Mouse (Mus musculus) urinary bladder, postnatal 36 days (tissue): ENCODE data around the gene Gm27027.
A peak's percentile ranks its signal among the peaks of the same experiment; 100 is the strongest.

Experiments
- DNase-seq, 2 experiments: peaks; one replicate each; pipeline ENCODE4 v3.0.0; 2022; ENCODE audit warnings: low spot score in 2 of 2, mixed read lengths in 1 of 2

Gene Gm27027

DNA sequence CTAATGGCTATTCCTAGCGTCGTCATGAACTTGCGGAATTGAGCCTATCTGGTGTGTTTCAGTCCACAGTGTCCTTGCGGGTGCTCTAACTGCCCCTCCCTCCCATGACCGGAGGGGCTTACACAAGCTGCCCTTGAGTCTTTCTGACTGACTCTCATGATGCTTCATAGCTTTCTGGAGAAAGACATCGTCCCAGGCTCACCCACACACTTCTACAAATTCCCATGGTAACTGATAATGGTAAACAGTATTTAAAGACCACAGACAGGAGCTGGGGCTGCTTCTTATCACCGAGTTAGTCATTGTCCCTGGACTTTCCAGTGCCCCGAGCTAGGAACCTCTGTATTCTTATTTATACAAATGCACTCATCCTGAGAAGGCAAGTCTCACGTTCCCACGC lies 67.3 kb downstream of the Gm27027 start:
- DNase-seq = no peak

DNA sequence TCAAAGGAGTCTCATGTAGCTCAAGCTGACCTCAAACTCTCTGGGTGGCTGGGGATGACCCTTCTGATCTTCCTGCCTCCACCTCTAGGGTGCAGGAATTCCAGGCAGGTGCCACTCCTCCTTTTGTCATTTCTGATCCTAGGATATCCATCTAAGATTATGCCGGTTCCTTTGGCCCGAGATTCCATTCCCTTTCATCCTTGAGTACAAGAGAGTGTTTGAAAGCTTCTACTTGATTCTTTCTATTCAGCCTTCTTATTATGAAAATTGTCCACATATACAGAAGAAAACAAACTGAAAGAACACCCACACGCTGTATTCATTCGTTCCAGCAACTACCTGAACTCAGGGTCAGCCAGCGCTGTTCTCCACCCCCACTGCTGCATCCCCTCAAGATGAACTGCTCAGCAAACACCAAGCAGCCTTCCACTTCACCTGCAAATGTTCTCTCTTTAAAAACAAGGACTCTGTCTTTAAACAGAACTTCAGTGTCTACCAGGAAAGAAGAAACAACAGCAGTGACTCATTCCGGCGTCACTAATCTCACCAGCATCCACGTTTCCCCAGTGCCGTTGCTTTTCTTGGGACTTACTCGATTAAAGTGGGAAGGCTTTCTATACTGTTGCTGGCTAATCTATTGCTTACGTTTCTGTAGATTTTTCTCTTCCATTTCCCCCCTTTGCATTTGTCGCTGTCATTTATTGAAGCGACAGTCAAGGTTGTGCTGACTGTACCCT lies 68.3 kb downstream of the Gm27027 start:
- no peak for DNase-seq

DNA sequence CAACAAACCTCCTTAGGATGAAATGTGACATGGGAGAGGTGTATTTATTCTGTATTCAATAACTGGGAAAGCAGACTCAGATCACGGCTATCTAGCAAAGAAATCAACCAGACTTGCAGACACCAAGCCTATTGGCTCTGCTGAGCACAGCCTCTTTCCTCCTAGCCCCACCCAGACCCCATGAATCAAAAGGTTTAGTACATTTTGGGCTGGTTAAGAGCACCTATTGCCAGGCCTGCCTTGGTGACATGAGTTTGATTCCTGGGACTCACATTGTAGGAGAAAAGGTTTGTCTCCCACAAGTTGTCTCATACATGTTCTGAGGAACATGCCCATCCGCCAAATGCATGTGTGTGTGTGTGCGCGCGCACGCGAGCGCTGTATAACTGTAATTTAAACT lies 70.0 kb downstream of the Gm27027 start:
- no peak for DNase-seq

DNA sequence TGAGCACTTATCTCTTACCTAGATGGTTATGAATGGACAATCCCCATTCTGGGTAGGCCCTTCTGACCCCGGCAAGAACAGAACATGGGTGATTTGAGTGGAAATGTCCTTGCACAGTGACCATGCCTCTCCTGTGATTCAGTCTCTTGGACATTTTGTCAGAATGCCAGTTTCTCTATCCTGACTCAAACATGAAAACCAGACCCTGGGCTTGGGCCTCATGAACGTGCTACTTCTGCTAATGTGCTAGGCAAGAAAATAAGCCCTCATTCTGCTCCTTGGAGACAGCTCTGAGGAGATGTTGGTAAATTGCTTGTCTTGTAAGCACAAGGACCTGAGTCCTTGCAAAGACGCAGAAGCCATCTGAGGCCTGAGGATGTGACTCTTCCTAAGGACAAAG lies 77.1 kb downstream of the Gm27027 start:
- DNase-seq = no peak

DNA sequence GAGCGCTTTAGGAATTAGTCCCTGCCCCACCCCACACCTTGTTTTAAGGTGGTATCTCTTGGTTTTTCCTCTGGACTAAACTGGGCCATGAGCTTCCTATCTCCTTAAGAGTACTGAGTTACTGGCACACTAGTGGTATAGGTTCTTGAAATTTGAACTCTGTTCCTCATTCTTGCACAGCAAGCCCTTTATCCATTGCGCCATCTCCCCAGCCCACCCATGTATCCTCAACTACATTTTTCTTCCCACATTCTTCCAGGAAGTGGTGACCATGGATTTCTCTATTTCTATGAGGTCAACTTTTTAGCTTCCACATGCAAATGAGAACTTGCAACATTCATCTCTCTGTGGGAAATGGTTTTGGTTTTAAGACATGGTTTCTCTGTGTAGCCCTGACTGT lies 82.6 kb downstream of the Gm27027 start:
- no peak for DNase-seq

DNA sequence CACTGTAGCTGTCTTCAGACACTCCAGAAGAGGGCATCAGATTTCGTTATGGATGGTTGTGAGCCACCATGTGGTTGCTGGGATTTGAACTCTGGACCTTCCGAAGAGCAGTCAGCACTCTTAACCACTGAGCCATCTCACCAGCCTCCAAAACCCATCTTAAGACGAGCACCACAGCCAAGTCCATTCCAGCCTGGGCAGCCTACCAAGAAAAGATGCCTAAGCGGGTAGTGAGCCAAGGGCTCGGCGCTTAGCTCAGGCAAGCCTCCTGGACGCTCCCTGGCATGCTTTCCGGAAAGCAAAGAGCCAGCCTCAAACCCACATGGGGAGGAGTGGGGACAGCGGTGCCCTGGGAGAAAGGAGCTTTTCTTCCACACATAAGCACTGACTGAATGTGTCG lies 84.2 kb downstream of the Gm27027 start:
- peak in 1 of 2 experiments; percentile 59 for DNase-seq

DNA sequence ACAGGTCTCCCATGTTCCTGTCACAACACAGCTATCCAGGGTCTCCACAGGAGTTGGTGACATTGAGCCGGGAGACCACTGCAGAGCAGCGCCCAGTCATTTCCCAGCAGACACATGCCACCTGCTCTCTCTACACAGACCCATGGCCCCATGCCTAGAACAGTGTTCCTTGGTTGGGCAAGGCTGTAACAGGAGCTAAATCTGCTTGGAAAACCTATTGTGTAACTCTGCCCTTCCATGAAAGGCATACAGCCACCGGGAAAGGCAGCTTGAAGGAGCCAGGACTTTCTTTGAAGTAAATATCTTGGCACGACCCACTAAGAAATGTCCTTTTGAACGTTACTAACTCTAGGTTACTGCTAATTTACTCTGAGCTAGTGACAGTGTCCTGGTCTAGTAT lies 86.4 kb downstream of the Gm27027 start:
- peak in 1 of 2 experiments; percentile 36 for DNase-seq

DNA sequence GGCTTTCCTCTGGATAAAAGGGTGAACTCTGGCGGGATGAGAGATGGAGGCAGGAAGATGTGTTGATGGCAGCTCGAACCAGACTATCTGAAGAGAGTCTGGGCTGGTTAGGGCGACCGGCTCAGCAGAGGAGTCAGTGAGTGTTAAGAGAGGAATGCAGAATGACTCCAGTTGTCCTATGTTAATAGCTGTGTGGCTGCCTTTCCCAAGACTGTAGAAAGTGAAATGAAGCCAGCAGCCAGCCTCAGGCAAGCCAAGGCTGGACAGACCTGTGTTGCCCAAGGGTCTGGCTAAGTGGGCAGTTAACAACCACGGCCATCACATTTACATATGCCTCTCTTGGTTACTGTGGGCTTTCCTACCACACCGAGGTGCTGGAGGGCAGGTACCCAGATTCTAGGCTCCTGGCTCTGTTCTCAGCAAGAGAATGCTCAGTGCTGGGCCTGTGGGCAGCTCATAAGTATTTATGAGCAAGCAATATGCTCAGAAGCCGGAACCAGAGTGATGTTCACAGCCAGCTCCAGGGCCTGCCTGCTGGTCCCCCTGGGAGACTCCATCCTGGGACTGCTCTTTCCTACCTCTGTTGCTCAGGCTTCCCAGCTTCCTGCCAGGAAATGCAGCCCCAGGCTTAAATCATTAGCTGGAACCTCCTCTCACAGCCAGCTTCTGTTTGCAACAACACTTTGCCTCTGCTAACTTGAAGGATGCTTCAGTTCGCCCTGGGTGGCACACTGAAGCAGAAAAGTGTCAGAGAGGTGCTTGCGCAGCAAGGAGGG lies 88.4 kb downstream of the Gm27027 start:
- DNase-seq = no peak
